Mouse (Mus musculus) hindbrain, embryonic 10.5 days (tissue): ENCODE data around the gene Ndrg2. TPM values are rescaled to one million over a fixed set of nuclear protein-coding genes. Genes with fewer than 3 reads are reported as not detected.

Source experiments
- DNase-seq: peaks from one replicate; pipeline ENCODE4 v3.0.0-alpha.2; 2017; ENCODE audit warnings: low spot score
- H3K27ac ChIP-seq: fragments of 300-500 bp; sonication (generic); 2 replicates; pipeline ENCODE4 v1.5.1; 2016; ENCODE audit warnings: mild to moderate bottlenecking, moderate library complexity
- H3K27me3 ChIP-seq: fragments of 300-500 bp; sonication (generic); 2 replicates; pipeline ENCODE4 v1.6.1; 2016; ENCODE audit warnings: mild to moderate bottlenecking; ENCODE audit not compliant: poor library complexity, insufficient read depth, severe bottlenecking
- H3K36me3 ChIP-seq: fragments of 300-500 bp; sonication (generic); 2 replicates; pipeline ENCODE4 v1.6.1; 2016; ENCODE audit warnings: mild to moderate bottlenecking, moderate library complexity
- H3K4me1 ChIP-seq: fragments of 300-500 bp; sonication (generic); replicated peaks from 2 replicates; pipeline ENCODE4 v1.6.1; 2016; ENCODE audit warnings: mild to moderate bottlenecking
- H3K4me3 ChIP-seq: fragments of 300-500 bp; sonication (generic); 2 replicates; pipeline ENCODE4 v1.5.1; 2016; ENCODE audit warnings: mild to moderate bottlenecking, moderate library complexity
- H3K9me3 ChIP-seq: fragments of 300-500 bp; sonication (generic); 2 replicates; pipeline ENCODE4 v1.6.1; 2016; ENCODE audit warnings: mild to moderate bottlenecking, moderate library complexity
- WGBS: fragments of 180-500 bp; shearing (Covaris S2); methylation state at CpG from one replicate; pipeline ENCODE4 v1.1.7; 2016; 5-methylcytosine and 5-hydroxymethylcytosine counted together
- polyA plus RNA-seq: library from polyadenylated mRNA; unstranded; fragments of >200 nt; fragmentation: Nextera tagmentation; extraction: Ambion mirVana; gene quantifications from 2 replicates; pipeline ENCODE4 v1.2.1, GENCODE M21; 2016

Gene Ndrg2
- polyA plus RNA-seq, 1 experiment from 2014 or later, result 16.1 TPM

DNA sequence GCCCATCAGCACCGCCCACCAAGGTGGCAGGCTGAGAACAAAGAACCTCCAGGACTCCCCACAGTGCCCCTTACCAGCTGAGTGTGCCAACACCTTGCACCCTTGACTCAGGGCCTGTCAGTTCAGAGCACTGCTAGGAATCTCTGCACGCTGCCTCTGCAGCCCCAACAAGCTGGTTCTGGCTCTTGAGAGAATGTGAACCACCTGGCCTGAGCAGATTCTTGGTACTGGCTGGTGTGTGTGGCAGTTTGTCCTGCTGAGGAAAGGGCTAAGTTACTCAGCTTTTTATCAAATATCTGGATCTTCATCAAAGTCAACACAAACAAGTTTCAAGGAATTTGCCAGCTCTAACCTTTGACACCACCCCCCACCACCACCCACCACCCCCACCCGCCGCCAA, 9.5 kb upstream of the Ndrg2 start:
- WGBS, result 76% methylated on average over 4 of the region's 4 CpGs

DNA sequence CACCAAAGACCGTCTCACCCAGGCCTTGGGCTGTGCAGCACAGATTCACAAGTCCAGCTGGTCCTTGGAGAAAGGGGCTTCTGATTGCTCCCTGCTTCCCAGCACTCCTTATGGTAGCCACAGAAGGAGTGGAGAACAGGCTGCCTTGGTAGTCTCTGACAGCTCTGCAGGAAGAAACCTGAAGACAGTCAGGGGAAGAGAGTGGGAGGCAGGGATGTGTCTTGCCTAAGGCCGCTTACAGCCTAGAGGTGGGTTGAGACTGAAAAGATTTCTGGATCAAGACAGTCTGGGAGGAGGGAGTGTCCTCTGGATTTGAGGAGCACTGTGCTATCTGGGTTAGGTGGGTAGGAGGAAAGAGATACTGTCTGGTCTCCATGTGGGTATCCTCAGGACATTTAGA, 9.0 kb upstream of the Ndrg2 start:
- DNase-seq, result no peak
- Histone ChIP-seq H3K9me3 (no peaks in the 10 kb centered on the region), H3K4me1 (no peaks in the 10 kb centered on the region), H3K27ac (no peak overlapping the region), H3K4me3 (no peak overlapping the region), H3K27me3 (no peaks in the 10 kb centered on the region), H3K36me3 (no peaks in the 10 kb centered on the region)
- WGBS, result 85% methylated on average over 2 of the region's 2 CpGs

More for the DNA sequence above, 9.5 kb upstream of the Ndrg2 start:
- Histone ChIP-seq H3K4me1 (no peaks in the 10 kb centered on the region), H3K4me3 (no peak overlapping the region), H3K36me3 (no peaks in the 10 kb centered on the region), H3K27ac (no peak overlapping the region), H3K9me3 (no peaks in the 10 kb centered on the region), H3K27me3 (no peaks in the 10 kb centered on the region)
- no peak for DNase-seq

DNA sequence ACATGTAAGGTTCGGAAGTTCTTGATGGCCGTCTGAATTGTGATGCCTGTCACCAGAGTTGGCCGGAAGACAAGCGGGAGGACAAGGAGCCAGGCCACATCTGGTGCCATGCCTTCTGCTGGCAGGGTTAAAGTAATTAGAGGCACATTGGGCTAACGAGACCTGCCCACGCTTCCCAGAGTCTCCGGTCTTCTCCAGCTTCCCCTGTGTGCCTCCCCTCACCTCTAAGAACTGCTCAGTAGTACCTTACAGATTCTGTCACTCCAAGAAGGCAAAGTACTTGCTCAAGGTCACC, 8.6 kb upstream of the Ndrg2 start, which contains the start of gene Rnase13:
Gene Rnase13, minus strand, starts transcription at position 203 of the 295 bp plus-strand sequence.
- Histone ChIP-seq H3K4me3 (no peak within 1 kb of the TSS), H3K4me1 (no peaks in the 10 kb centered on the region), H3K9me3 (no peaks in the 10 kb centered on the region), H3K36me3 (no peaks in the 10 kb centered on the region), H3K27me3 (no peaks in the 10 kb centered on the region), H3K27ac (no peak within 1 kb of the TSS)
- DNase-seq, result no peak
- WGBS, result 91% methylated on average over 7 of the region's 7 CpGs

GRCm38 (mm10) chr14:51921759-51922570, 8.0 kb upstream of the Ndrg2 start:
- no peaks in the 10 kb centered on the region for H3K27me3 ChIP-seq
- H3K9me3 ChIP-seq, result no peaks in the 10 kb centered on the region
- no peaks in the 10 kb centered on the region for H3K4me1 ChIP-seq
- no peak for DNase-seq
- WGBS, result 88% methylated on average over 16 of the region's 16 CpGs
- H3K36me3 ChIP-seq, result no peaks in the 10 kb centered on the region
- no peak overlapping the region for H3K4me3 ChIP-seq
- no peak overlapping the region for H3K27ac ChIP-seq

DNA sequence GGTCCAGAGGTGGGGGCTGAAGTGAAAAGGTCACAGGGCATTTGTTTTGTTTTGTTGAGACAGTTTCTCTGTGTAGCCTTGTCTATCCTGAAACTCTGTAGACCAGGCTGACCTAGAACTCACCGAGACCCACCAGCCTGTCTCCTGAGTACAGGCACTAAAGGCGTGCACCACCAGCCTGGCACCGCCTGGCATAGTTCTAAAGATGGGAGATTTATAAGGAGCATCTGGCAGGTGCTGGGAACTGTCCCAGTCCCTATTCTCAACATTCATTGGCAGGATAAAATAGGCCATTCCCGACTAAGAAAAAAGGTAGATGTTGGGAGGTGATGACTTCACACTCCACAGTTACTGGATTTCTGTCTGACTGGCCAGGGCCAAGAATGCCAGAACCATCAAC, 5.0 kb upstream of the Ndrg2 start:
- no peak overlapping the region for H3K27ac ChIP-seq
- H3K4me1 ChIP-seq, result peaks cover 8% of the 10 kb centered on the region
- no peak for DNase-seq
- H3K36me3 ChIP-seq, result no peaks in the 10 kb centered on the region
- no peaks in the 10 kb centered on the region for H3K9me3 ChIP-seq
- 86% methylated on average over 4 of the region's 4 CpGs for WGBS
- no peak overlapping the region for H3K4me3 ChIP-seq
- peaks cover 23% of the 10 kb centered on the region for H3K27me3 ChIP-seq

GRCm38 (mm10) chr14:51918125-51918524, 4.2 kb upstream of the Ndrg2 start, which contains the start of gene Tppp2:
Tppp2 (plus strand) TSS chr14:51918425.
- Histone ChIP-seq H3K9me3 (no peaks in the 10 kb centered on the region), H3K4me3 (no peak within 1 kb of the TSS), H3K4me1 (peaks cover 16% of the 10 kb centered on the region), H3K27me3 (peaks cover 31% of the 10 kb centered on the region), H3K27ac (no peak within 1 kb of the TSS), H3K36me3 (no peaks in the 10 kb centered on the region)
- no peak for DNase-seq
- WGBS, result 92% methylated on average over 4 of the region's 4 CpGs

- Histone ChIP-seq H3K4me3 (no peak overlapping the region), H3K9me3 (no peaks in the 10 kb centered on the region), H3K27ac (no peak overlapping the region), H3K36me3 (no peaks in the 10 kb centered on the region), H3K27me3 (peaks cover 46% of the 10 kb centered on the region), H3K4me1 (peaks cover 25% of the 10 kb centered on the region)
- WGBS, result 90% methylated on average over 4 of the region's 4 CpGs
- no peak for DNase-seq
Observed at GRCm38 (mm10) chr14:51916539-51916938, 2.6 kb upstream of the Ndrg2 start.

- Histone ChIP-seq H3K4me1 (peaks cover 25% of the 10 kb centered on the region), H3K27ac (no peak overlapping the region), H3K36me3 (no peaks in the 10 kb centered on the region), H3K9me3 (no peaks in the 10 kb centered on the region), H3K4me3 (no peak overlapping the region), H3K27me3 (peaks cover 56% of the 10 kb centered on the region)
- 49% methylated on average over 3 of the region's 3 CpGs for WGBS
- DNase-seq, result no peak
Observed at GRCm38 (mm10) chr14:51915030-51915429, 1.1 kb upstream of the Ndrg2 start.

- Histone ChIP-seq H3K27me3 (peaks cover 57% of the 10 kb centered on the region), H3K4me3 (peak overlapping the region; percentile 74), H3K9me3 (no peaks in the 10 kb centered on the region), H3K27ac (peak overlapping the region; percentile 79), H3K4me1 (peaks cover 25% of the 10 kb centered on the region), H3K36me3 (no peaks in the 10 kb centered on the region)
- WGBS, result under 1% methylated on average over 58 of the region's 58 CpGs
- DNase-seq, result peak; percentile 41
Observed at GRCm38 (mm10) chr14:51913062-51913959, 647 bp downstream of the Ndrg2 start.

DNA sequence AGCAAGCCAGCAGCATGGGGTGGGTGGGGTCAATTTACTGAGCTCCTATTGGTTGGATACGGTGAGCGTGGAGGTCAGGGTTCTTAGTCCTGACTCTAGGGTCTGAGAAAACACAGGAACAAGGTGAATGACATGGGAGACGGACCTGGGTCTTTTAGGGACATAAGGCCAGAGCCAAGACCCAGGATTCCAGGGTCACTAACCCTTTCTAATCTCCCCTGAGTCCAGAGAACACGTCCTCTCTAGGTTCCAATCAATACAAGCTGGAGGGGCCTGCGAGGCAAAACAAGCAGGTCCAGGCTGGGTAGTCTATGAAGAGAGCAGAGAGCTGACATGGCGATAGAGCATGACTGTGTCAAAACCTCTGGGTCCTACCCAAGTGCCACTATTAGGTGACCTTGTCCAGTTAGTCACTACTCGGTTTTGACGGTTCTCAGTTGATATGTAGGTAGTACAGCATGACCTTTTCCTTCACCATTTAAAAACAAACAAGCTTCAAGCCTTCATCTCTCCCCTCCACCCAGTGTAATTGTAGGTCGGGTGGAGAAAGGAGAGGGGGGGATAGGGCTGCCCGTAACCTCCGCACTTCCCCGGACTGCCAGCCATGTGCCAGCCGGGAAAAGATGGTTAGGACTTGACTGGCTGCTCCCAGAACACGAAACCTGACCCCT, 1.4 kb downstream of the Ndrg2 start:
- no peaks in the 10 kb centered on the region for H3K9me3 ChIP-seq
- H3K36me3 ChIP-seq, result no peaks in the 10 kb centered on the region
- peak overlapping the region; percentile 79 for H3K27ac ChIP-seq
- H3K4me3 ChIP-seq, result peak overlapping the region; percentile 74
- peaks cover 57% of the 10 kb centered on the region for H3K27me3 ChIP-seq
- 5% methylated on average over 14 of the region's 14 CpGs for WGBS
- H3K4me1 ChIP-seq, result peaks cover 25% of the 10 kb centered on the region
- DNase-seq, result peak; percentile 12

DNA sequence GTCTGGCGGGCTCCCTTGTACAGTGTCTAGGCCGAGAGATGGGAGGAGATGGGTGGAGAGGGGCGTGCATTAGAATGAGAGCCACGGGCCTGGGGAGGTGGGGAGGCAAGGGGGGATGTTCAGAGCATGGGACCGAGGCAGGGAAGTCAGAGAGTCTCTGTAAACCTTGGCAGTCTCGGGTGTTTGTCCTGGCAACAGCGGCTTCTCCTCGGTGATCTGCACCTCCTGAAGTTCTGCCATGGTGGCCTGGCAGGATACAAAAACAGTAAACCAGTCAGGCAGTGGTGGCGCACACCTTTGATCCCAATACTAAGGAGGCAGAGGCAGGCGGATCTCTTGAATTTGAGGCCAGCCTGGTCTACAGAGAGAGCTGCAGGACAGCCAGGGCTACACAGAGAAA, 2.7 kb downstream of the Ndrg2 start:
- 90% methylated on average over 10 of the region's 10 CpGs for WGBS
- Histone ChIP-seq H3K9me3 (no peaks in the 10 kb centered on the region), H3K27me3 (peaks cover 53% of the 10 kb centered on the region), H3K27ac (no peak overlapping the region), H3K4me1 (peaks cover 32% of the 10 kb centered on the region), H3K36me3 (no peaks in the 10 kb centered on the region), H3K4me3 (no peak overlapping the region)
- no peak for DNase-seq

GRCm38 (mm10) chr14:51906102-51906501, 7.9 kb downstream of the Ndrg2 start:
- no peak for DNase-seq
- no peak overlapping the region for H3K4me3 ChIP-seq
- H3K4me1 ChIP-seq, result peaks cover 8% of the 10 kb centered on the region; the same call in 1 of the 2 replicates
- H3K36me3 ChIP-seq, result no peaks in the 10 kb centered on the region
- H3K9me3 ChIP-seq, result no peaks in the 10 kb centered on the region
- H3K27me3 ChIP-seq, result peaks cover 6% of the 10 kb centered on the region
- H3K27ac ChIP-seq, result no peak overlapping the region
- 95% methylated on average over 11 of the region's 11 CpGs for WGBS
